Mouse (Mus musculus): Measurements from ENCODE around the gene Pgrmc1.

DNA sequence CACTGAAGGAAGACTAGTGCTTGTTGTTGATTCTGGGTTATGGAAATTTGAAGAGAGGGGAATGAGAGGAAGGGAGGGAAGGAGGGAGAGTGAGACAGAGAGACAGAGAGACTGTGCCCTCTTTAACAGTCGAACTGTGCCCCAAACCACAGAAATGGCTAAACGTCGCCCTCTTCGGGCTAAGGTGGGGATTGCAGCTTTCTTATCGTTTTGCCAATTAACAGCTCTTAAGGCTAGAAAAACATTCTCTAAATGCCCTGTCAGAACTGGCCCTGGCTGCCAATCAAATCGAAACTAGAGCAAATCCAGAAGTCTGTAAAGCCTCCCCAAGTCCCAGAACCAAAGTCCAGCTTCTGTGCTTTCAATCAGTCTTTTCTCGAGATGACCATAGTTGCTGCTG, 36.4 kb upstream of the Pgrmc1 start:
- TF ChIP-seq CTCF (IDR thresholded peaks at IDR 0.05; ENCODE audit: control insufficient read depth, insufficient read depth, insufficient read length) (no peak), MYOG (IDR thresholded peaks at IDR 0.05; ENCODE audit: control insufficient read depth, extremely low read depth, insufficient read length) (no peak), MYOD1 (IDR thresholded peaks at IDR 0.05; ENCODE audit: control insufficient read depth, insufficient read length, low read depth) (no peak), FOSL1 (IDR thresholded peaks at IDR 0.05; ENCODE audit: insufficient read depth, low read length, poor library complexity, severe bottlenecking) (no peak), CEBPB (IDR thresholded peaks at IDR 0.05; ENCODE audit: low read depth) (no peak)

All from C2C12 (cell line).